Mouse (Mus musculus) liver, embryonic 14.5 days (tissue): Measurements from ENCODE around the gene Dot1l. TPM values are rescaled to one million over a fixed set of nuclear protein-coding genes. Genes with fewer than 3 reads are reported as not detected.

ENCODE experiments used
- ATAC-seq: fragments of 200-750 bp; cut with Nextera tagmentation; 2 replicates; pipeline ENCODE4 v1.8.0; 2017; ENCODE audit warnings: moderate number of reproducible peaks, mild to moderate bottlenecking, moderate library complexity; ENCODE audit not compliant: insufficient read depth
- DNase-seq, 3 experiments: peaks; one replicate each; pipeline ENCODE4 v3.0.0-alpha.2; 2012 to 2013; ENCODE audit warnings: low read depth in 3 of 3, low spot score in 3 of 3
- H3K27ac ChIP-seq: fragments of 300-500 bp; sonication (generic); 2 replicates; pipeline ENCODE4 v1.5.1; 2014; ENCODE audit warnings: moderate library complexity, mild to moderate bottlenecking, control low read depth, inconsistent platforms
- H3K27me3 ChIP-seq: fragments of 300-500 bp; sonication (generic); 2 replicates; pipeline ENCODE4 v1.6.1; 2014; ENCODE audit warnings: mild to moderate bottlenecking, low read length, moderate library complexity; ENCODE audit not compliant: control insufficient read depth, insufficient read depth
- H3K36me3 ChIP-seq: fragments of 300-500 bp; sonication (generic); replicated peaks from 2 replicates; pipeline ENCODE4 v1.6.1; 2014; ENCODE audit warnings: low read depth; ENCODE audit not compliant: control insufficient read depth, insufficient read depth
- H3K4me1 ChIP-seq, 2 experiments: fragments of 200-500 bp in 1 of 2; fragments of 300-500 bp in 1 of 2; sonication (generic) in 1 of 2; replicated peaks; 2 replicates each; pipeline ENCODE4 v1.6.1; 2012 to 2014; ENCODE audit warnings: antibody characterized with exemption in 1 of 2, inconsistent platforms in 1 of 2, low read length in 1 of 2; ENCODE audit not compliant: control insufficient read depth in 2 of 2, insufficient read depth in 2 of 2
- H3K4me2 ChIP-seq: fragments of 300-500 bp; sonication (generic); 2 replicates; pipeline ENCODE4 v1.6.1; 2014; ENCODE audit warnings: low read depth, mild to moderate bottlenecking, control low read depth, moderate library complexity
- H3K4me3 ChIP-seq, 2 experiments: fragments of 200-500 bp in 1 of 2; fragments of 300-500 bp in 1 of 2; sonication (generic) in 1 of 2; 2 replicates each; pipeline ENCODE4 v1.5.1; 2012 to 2014; ENCODE audit warnings: low read depth in 2 of 2, low read length in 2 of 2, mild to moderate bottlenecking in 2 of 2, control low read depth in 1 of 2, inconsistent platforms in 1 of 2, moderate library complexity in 1 of 2; ENCODE audit not compliant: insufficient read depth in 1 of 2
- H3K9ac ChIP-seq: fragments of 300-500 bp; sonication (generic); replicated peaks from 2 replicates; pipeline ENCODE4 v1.6.1; 2014; ENCODE audit warnings: mild to moderate bottlenecking, control low read depth, moderate library complexity
- H3K9me3 ChIP-seq: fragments of 300-500 bp; sonication (generic); 2 replicates; pipeline ENCODE4 v1.6.1; 2016; ENCODE audit warnings: low read length, mixed read lengths; ENCODE audit not compliant: control insufficient read depth
- CTCF ChIP-seq: IDR thresholded peaks from 2 replicates; pipeline ENCODE4 v1.5.1; 2016; ENCODE audit warnings: antibody characterized with exemption, low read depth, control low read depth
- EP300 ChIP-seq: IDR thresholded peaks from 2 replicates; pipeline ENCODE4 v1.6.1; 2016; ENCODE audit warnings: antibody characterized with exemption, low read depth
- WGBS: fragments of 180-500 bp; shearing (Covaris S2); extraction: QIAGEN DNeasy Blood & Tissue Kit; methylation state at CpG from one replicate; pipeline ENCODE4 v1.1.7; 2014; ENCODE audit not compliant: insufficient replicate concordance; 5-methylcytosine and 5-hydroxymethylcytosine counted together
- polyA plus RNA-seq, 2 experiments: library from polyadenylated mRNA; depleted of rRNA in 1 of 2; stranded (reverse) in 1 of 2; unstranded in 1 of 2; fragments of >200 nt; fragmentation: Nextera tagmentation in 1 of 2; extraction: Ambion mirVana in 1 of 2; gene quantifications; 2 replicates each; pipeline versions ENCODE4 v1.2.1 to v1.2.3; 2012 to 2014

Dot1l gene
- 11.5 and 11.6 TPM in 2 replicates for polyA plus RNA-seq (2012; rRNA removed)
- 7.1 and 8.3 TPM in 2 replicates for polyA plus RNA-seq (2014; fragmentation: Nextera tagmentation; extraction: Ambion mirVana)

DNA sequence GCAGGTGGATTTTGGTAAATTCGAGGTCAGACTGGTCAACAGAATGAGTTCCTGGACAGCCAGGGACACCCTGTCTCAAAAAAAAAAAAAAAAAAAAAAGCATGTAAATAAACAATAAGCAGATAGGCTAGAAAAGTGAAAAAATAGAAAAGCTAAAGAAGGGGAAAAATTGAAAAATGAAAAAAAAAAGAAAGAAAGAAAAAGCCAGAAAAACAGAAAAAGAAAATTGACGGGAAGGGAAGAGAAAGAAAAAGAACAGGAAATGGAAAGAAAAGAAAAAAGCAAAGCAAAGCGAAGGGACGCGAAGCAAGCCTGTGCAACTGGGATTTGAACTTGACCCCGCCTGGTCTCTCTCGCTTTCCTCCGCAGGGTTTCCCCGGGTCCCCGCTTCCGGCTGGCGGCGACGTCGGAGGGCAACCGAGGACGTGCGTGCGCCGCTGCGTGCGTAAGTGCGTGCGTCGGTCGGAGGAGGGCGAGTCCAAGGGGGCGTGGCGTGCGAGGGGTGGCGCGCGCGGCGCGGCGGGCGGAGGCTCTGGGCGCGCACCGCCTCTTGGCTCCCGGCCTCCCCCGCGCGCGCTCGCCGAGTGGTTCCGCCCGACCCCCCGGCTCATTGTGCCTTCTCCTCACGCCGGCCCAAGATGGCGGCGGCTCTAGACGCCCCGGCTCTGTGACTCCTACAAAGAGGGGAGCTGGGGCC lies at the start of gene Dot1l:
Gene Dot1l, plus strand, starts transcription at position 613 of the 697 bp plus-strand sequence.
- peak within 1 kb of the TSS; percentile 84 for H3K9ac ChIP-seq
- TF ChIP-seq EP300, result no peak
- TF ChIP-seq CTCF, result no peak
- peaks cover 26 to 44% of the 10 kb centered on the region in 2 experiments for H3K4me1 ChIP-seq
- DNase-seq, result peak; percentile 94
- peak within 1 kb of the TSS; percentile 97 for H3K4me2 ChIP-seq
- H3K27ac ChIP-seq, result peak within 1 kb of the TSS; percentile 50
- no peaks in the 10 kb centered on the region for H3K9me3 ChIP-seq
- under 1% methylated on average over 54 of the region's 57 CpGs for WGBS
- H3K36me3 ChIP-seq, result no peaks in the 10 kb centered on the region
- ATAC-seq, result peak; percentile 92
- H3K4me3 ChIP-seq, result peak within 1 kb of the TSS; percentile 86 to 99
- H3K27me3 ChIP-seq, result no peaks in the 10 kb centered on the region

DNA sequence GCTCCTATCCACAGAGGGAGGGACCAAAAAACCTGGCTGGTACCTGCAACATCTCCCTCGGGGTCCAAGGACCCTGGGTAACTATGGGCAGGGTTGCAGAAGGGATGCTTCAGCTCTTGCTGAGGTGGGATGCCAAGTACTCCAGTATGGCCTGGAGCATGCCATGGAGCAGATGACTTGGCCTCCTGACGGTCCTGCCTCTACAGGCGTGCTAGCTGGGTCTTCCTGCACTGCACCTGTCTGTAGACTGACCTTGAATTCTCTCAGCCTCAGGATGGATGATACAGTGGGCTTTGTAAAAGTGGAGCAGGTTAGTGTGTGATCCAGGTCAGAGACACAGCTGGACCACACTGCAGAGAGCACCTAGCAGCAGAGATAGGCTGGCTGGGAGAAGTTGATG lies 49.5 kb upstream of the Dot1l start:
- Histone ChIP-seq H3K27me3 (no peaks in the 10 kb centered on the region), H3K9me3 (no peaks in the 10 kb centered on the region), H3K27ac (no peak overlapping the region), H3K4me1 (peaks cover 17 to 18% of the 10 kb centered on the region in 2 experiments), H3K9ac (no peak overlapping the region), H3K4me3 (no peak overlapping the region), H3K4me2 (no peak overlapping the region), H3K36me3 (peaks cover 21% of the 10 kb centered on the region)
- no peak for DNase-seq
- no peak for ATAC-seq
- TF ChIP-seq EP300 (no peak), CTCF (no peak)
- WGBS, result 67% methylated on average over 3 of the region's 3 CpGs

DNA sequence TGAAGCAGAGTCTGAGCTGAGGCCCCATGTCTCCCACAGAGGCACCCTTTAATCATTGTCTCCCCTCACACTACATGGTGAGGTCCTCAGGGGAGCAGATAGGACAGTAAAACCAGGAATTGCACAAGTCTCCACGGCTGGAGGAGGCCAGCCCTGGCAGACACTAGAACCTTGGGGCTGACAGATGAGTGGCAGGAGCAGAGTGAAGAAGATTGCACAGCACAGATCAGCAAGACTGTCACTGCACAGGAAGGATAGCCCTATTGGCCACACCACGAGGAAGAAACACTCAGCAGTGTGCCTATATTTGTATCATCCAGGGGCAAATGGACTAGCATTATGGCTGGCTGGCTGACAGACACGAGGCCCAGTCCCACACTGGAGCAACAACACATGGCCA lies 44.2 kb upstream of the Dot1l start:
- TF ChIP-seq CTCF (no peak), EP300 (no peak)
- H3K36me3 ChIP-seq, result peaks cover 51% of the 10 kb centered on the region

DNA sequence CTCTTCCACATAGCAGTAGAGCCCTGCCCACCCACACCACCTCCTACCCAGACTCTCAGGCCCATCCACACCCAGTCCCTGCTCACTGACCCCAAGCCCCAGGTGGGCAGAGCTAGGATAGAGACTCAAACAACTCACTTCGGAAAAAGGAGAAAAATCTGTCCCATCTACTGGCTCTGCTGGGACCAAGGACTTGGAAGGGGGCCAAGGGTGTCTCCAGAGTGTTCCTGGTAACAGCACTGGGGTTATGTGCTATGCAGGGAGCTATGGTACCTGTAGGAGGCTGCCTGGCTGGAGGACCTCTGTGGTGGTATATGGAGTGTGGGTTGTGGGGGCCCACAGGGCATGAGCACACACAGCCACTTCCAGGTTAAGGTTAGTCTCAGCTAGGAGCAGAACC lies 37.7 kb upstream of the Dot1l start:
- ATAC-seq (no peak), DNase-seq (no peak)
- 77% methylated on average over 1 of the region's 1 CpGs for WGBS
- Histone ChIP-seq H3K9ac (no peak overlapping the region), H3K27me3 (no peaks in the 10 kb centered on the region), H3K4me2 (no peak overlapping the region), H3K4me3 (no peak overlapping the region), H3K36me3 (peaks cover 66% of the 10 kb centered on the region), H3K9me3 (no peaks in the 10 kb centered on the region), H3K4me1 (no peaks in the 10 kb centered on the region), H3K27ac (no peak overlapping the region)
- TF ChIP-seq CTCF (no peak), EP300 (no peak)

More for the DNA sequence above, 44.2 kb upstream of the Dot1l start:
- ATAC-seq, result no peak
- Histone ChIP-seq H3K27me3 (no peaks in the 10 kb centered on the region), H3K4me1 (no peaks in the 10 kb centered on the region), H3K4me2 (no peak overlapping the region), H3K9me3 (no peaks in the 10 kb centered on the region), H3K4me3 (no peak overlapping the region), H3K9ac (no peak overlapping the region), H3K27ac (no peak overlapping the region)
- WGBS, result 68% methylated on average over 3 of the region's 3 CpGs
- DNase-seq, result no peak

DNA sequence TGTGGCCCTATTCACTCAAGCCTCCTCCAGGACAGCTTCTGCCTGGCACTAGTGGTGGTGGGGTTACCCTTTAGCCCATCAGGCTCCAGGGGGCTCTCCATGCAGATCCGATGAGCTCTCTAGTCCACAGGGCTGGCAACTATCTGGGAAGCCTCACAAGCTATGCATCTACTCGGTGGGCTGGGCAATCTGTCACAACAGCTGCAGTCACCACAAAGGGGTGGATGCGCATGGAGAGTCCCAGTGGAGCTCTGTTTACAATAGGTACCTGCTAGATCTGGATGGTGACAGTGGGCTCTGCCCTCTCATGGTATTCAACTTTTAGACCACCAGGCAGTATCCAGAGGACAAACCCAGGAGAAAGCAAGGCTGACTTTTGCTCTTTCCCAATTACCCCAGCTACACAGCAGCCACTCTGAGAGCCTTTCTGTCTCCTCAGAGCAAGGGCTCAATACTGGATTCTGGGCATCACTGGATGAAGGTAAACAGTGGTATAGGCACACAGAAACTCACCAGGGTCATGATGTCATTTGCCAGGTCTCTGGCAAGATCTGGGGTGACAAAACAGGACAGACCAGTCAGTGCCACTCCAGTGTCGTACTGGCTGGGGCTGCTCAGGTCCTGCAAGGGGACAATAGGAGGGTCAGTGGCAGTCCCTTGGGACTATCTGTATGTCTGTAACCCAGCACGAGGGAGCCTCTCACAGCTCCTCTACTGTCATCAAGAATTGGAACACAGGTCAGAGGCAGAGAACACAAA lies 27.5 kb upstream of the Dot1l start:
- 81% methylated on average over 5 of the region's 5 CpGs for WGBS

More for the DNA sequence above, 27.5 kb upstream of the Dot1l start:
- Histone ChIP-seq H3K9ac (no peak overlapping the region), H3K36me3 (peaks cover 54% of the 10 kb centered on the region), H3K9me3 (no peaks in the 10 kb centered on the region), H3K4me3 (no peak overlapping the region), H3K27ac (no peak overlapping the region), H3K27me3 (no peaks in the 10 kb centered on the region), H3K4me2 (no peak overlapping the region), H3K4me1 (no peaks in the 10 kb centered on the region)
- no peak for ATAC-seq
- no peak for DNase-seq
- TF ChIP-seq CTCF (no peak), EP300 (no peak)
